Comparison of ENCODE assay signal across 13 mouse cellular contexts in the genomic region with DNA sequence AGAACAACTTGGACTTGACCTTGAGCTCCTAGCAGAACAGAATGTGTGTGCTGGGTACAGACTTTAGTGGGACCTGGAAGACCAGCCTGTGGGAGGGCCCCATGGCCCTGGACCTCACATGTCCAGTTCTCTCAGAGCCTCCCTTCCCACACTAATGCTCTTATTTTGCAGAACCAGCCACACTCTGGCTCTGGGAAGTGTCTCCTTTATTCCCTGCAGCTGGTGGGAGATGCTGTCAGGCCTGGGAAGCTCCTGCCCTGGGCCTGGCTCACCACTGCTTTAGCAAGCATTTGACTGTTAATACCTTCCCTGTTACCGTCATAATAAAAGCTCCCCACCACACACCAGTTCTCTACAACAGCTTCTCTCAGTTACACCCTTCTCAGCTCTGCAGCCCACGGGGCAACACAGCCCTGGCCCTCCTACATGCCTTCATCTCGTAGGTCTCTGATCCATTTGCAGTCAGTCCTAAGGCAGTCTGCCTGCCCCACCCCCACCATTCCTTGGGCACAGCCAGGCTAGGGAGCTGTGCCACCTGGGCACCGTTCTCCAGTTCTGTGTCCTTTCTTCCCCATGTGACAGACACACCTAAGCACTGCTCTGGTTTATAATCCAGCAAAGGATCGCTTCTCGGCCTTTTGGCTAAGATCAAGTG. TPM values are rescaled to one million over a fixed set of nuclear protein-coding genes. Genes with fewer than 3 reads are reported as not detected.
DNase-seq lines count a peak whose midpoint lies in the region; ATAC-seq and TF ChIP-seq lines count a peak whose summit lies in the region.
"Had no signal": no experiment of that assay in that cellular context is flagged by ENCODE, and none has a peak within 500 bp of the region (broad histone marks: within the 10 kb centered on the region; RNA-seq: fewer than 3 reads in every experiment).

No protein-coding gene starts in this region.

- WGBS in intestine, embryonic 14.5 days: 62% methylated on average over 6 of the region's 6 CpGs
- WGBS in intestine, embryonic 16.5 days: 68% methylated on average over 6 of the region's 6 CpGs
- 63% methylated on average over 6 of the region's 6 CpGs for WGBS in midbrain, postnatal 0 days
- 69% methylated on average over 6 of the region's 6 CpGs for WGBS in midbrain, embryonic 11.5 days

- peak; percentile 51 for DNase-seq in intestine, embryonic 14.5 days (ENCODE audit: low spot score)
- no peak for DNase-seq in midbrain, postnatal 0 days (ENCODE audit: low spot score)
- no peak for DNase-seq in midbrain, embryonic 11.5 days (ENCODE audit: low spot score, missing footprints)
- DNase-seq in cerebellum, postnatal 25 days: peak; percentile 76 to 85
- no peak for DNase-seq in thymus, adult 18-20 months
- no peak for DNase-seq in c-Kit-positive CD71-positive TER-119-positive erythroid progenitor cells, embryonic 14.5 days (ENCODE audit: low spot score)
- DNase-seq: adrenal gland, adult 8-10 months; thymus, postnatal 36 days had no signal

- H3K9me3 ChIP-seq in intestine, embryonic 14.5 days (ENCODE audit: control insufficient read depth, low read length): no peaks in the 10 kb centered on the region
- no peaks in the 10 kb centered on the region for H3K9me3 ChIP-seq in intestine, embryonic 16.5 days (ENCODE audit: control insufficient read depth, low read length)
- H3K9me3 ChIP-seq in midbrain, postnatal 0 days (ENCODE audit: low read length): no peaks in the 10 kb centered on the region
- H3K9me3 ChIP-seq in midbrain, embryonic 11.5 days (ENCODE audit: control insufficient read depth, low read length): no peaks in the 10 kb centered on the region
- H3K9me3 ChIP-seq: hindbrain, embryonic 15.5 days; limb, embryonic 10.5 days had no signal

- no peak overlapping the region for H3K4me2 ChIP-seq in intestine, embryonic 14.5 days (ENCODE audit: low read length)
- no peak overlapping the region for H3K4me2 ChIP-seq in intestine, embryonic 16.5 days (ENCODE audit: low read depth, low read length)
- H3K4me2 ChIP-seq in midbrain, postnatal 0 days (ENCODE audit: low read depth, low read length, poor library complexity, severe bottlenecking): no peak overlapping the region
- H3K4me2 ChIP-seq in midbrain, embryonic 11.5 days: no peak overlapping the region
- H3K4me2 ChIP-seq: hindbrain, embryonic 15.5 days had no signal

- H3K4me1 ChIP-seq in intestine, embryonic 14.5 days (replicated peaks; ENCODE audit: control insufficient read depth, insufficient read depth, low read length): no peaks in the 10 kb centered on the region
- H3K4me1 ChIP-seq in intestine, embryonic 16.5 days (ENCODE audit: control insufficient read depth, insufficient read depth, low read length): no peaks in the 10 kb centered on the region
- H3K4me1 ChIP-seq in midbrain, postnatal 0 days (ENCODE audit: insufficient read depth, low read length): no peaks in the 10 kb centered on the region
- H3K4me1 ChIP-seq in midbrain, embryonic 11.5 days (ENCODE audit: control insufficient read depth, insufficient read depth, low read length): no peaks in the 10 kb centered on the region
- H3K4me1 ChIP-seq: hindbrain, embryonic 15.5 days; megakaryocyte, embryonic 14.5 days had no signal

- H3K36me3 ChIP-seq in intestine, embryonic 14.5 days (ENCODE audit: control insufficient read depth, insufficient read depth, low read length): no peaks in the 10 kb centered on the region
- no peaks in the 10 kb centered on the region for H3K36me3 ChIP-seq in intestine, embryonic 16.5 days (ENCODE audit: control insufficient read depth, insufficient read depth, low read length)
- peaks cover 2% of the 10 kb centered on the region; the same call in 1 of the 2 replicates for H3K36me3 ChIP-seq in midbrain, postnatal 0 days (ENCODE audit: insufficient read depth, low read length)
- H3K36me3 ChIP-seq in midbrain, embryonic 11.5 days (ENCODE audit: control insufficient read depth, insufficient read depth, low read length): 0 out of 2 replicates have a peak, but pooled peaks cover 2% of the 10 kb centered on the region
- H3K36me3 ChIP-seq: limb, embryonic 10.5 days had no signal

- no peak for TF ChIP-seq CTCF in midbrain, postnatal 0 days (IDR thresholded peaks at IDR 0.05)

- H3K4me3 ChIP-seq in intestine, embryonic 14.5 days (ENCODE audit: low read depth, low read length): no peak overlapping the region
- no peak overlapping the region for H3K4me3 ChIP-seq in intestine, embryonic 16.5 days (ENCODE audit: low read length)
- no peak overlapping the region for H3K4me3 ChIP-seq in midbrain, postnatal 0 days (ENCODE audit: low read depth, low read length)
- H3K4me3 ChIP-seq in midbrain, embryonic 11.5 days (ENCODE audit: low read depth, low read length): no peak overlapping the region
- H3K4me3 ChIP-seq: hindbrain, embryonic 15.5 days; limb, embryonic 10.5 days; megakaryocyte, embryonic 14.5 days had no signal

- peak; percentile 43; the same call in 1 of the 2 replicates for ATAC-seq in intestine, embryonic 14.5 days (replicated peaks; ENCODE audit: low FRiP score, low TSS enrichment, low read depth)
- ATAC-seq in intestine, embryonic 16.5 days: no peak
- no peak for ATAC-seq in midbrain, postnatal 0 days (ENCODE audit: low FRiP score)
- no peak for ATAC-seq in midbrain, embryonic 11.5 days (ENCODE audit: low FRiP score)
- ATAC-seq: Patski had no signal

- no peak overlapping the region for H3K27ac ChIP-seq in intestine, embryonic 14.5 days (ENCODE audit: low read depth)
- no peak overlapping the region for H3K27ac ChIP-seq in intestine, embryonic 16.5 days (ENCODE audit: low read length)
- H3K27ac ChIP-seq in midbrain, postnatal 0 days (ENCODE audit: low read depth, low read length): no peak overlapping the region
- no peak overlapping the region for H3K27ac ChIP-seq in midbrain, embryonic 11.5 days (ENCODE audit: low read depth, low read length)
- H3K27ac ChIP-seq: hindbrain, embryonic 15.5 days; limb, embryonic 10.5 days had no signal

- H3K9ac ChIP-seq in intestine, embryonic 14.5 days (ENCODE audit: low read length): no peak overlapping the region
- H3K9ac ChIP-seq in intestine, embryonic 16.5 days (ENCODE audit: low read depth, low read length): no peak overlapping the region
- 0 out of 2 replicates have a peak overlapping the region, but pooled peaks have one; percentile 24 for H3K9ac ChIP-seq in midbrain, postnatal 0 days (replicated peaks; ENCODE audit: low read length, poor library complexity, severe bottlenecking)
- no peak overlapping the region for H3K9ac ChIP-seq in midbrain, embryonic 11.5 days (ENCODE audit: low read length)
- H3K9ac ChIP-seq: hindbrain, embryonic 15.5 days had no signal

- no peaks in the 10 kb centered on the region for H3K27me3 ChIP-seq in intestine, embryonic 14.5 days (replicated peaks; ENCODE audit: control insufficient read depth, insufficient read depth, low read length)
- H3K27me3 ChIP-seq in intestine, embryonic 16.5 days (replicated peaks; ENCODE audit: control insufficient read depth, insufficient read depth, low read length): no peaks in the 10 kb centered on the region
- no peaks in the 10 kb centered on the region for H3K27me3 ChIP-seq in midbrain, postnatal 0 days (ENCODE audit: insufficient read depth, low read length)
- no peaks in the 10 kb centered on the region for H3K27me3 ChIP-seq in midbrain, embryonic 11.5 days (ENCODE audit: control insufficient read depth, insufficient read depth, low read length)
- H3K27me3 ChIP-seq: hindbrain, embryonic 15.5 days; Patski had no signal

RNA-seq across cellular contexts. Expression of a gene that starts 12.3 kb away (rescaled TPM):
- polyA plus RNA-seq in intestine, embryonic 14.5 days (2014; fragmentation: Nextera tagmentation; extraction: Ambion mirVana): 31.7 and 33.0 TPM in 2 replicates
- polyA plus RNA-seq in intestine, embryonic 16.5 days (2015; fragmentation: Nextera tagmentation; extraction: Ambion mirVana): 18.4 and 21.7 TPM in 2 replicates
- total RNA-seq in midbrain, postnatal 0 days (2014; rRNA removed): 161 and 219 TPM in 2 replicates
- polyA plus RNA-seq in midbrain, postnatal 0 days (2015; fragmentation: Nextera tagmentation; extraction: Ambion mirVana): 54.5 and 60.6 TPM in 2 replicates
- polyA plus RNA-seq in midbrain, embryonic 11.5 days (2014; fragmentation: Nextera tagmentation; extraction: Ambion mirVana): 66.9 and 71.0 TPM in 2 replicates

RNA-seq across cellular contexts. Expression of a gene that starts 12.4 kb away (rescaled TPM):
- polyA plus RNA-seq in intestine, embryonic 14.5 days (2014; fragmentation: Nextera tagmentation; extraction: Ambion mirVana): 34.8 and 34.9 TPM in 2 replicates
- 62.4 and 69.8 TPM in 2 replicates for polyA plus RNA-seq in intestine, embryonic 16.5 days (2015; fragmentation: Nextera tagmentation; extraction: Ambion mirVana)
- 40.3 and 44.1 TPM in 2 replicates for total RNA-seq in midbrain, postnatal 0 days (2014; rRNA removed)
- 88.0 and 94.8 TPM in 2 replicates for polyA plus RNA-seq in midbrain, postnatal 0 days (2015; fragmentation: Nextera tagmentation; extraction: Ambion mirVana)
- 38.9 and 39.2 TPM in 2 replicates for polyA plus RNA-seq in midbrain, embryonic 11.5 days (2014; fragmentation: Nextera tagmentation; extraction: Ambion mirVana)

Comparison
In these comparisons a context has a peak if more than half of its experiments do, and no peak if none do; other contexts are left out.
1. DNase-seq: peak in intestine, embryonic 14.5 days (single experiment) and cerebellum, postnatal 25 days (2 of 2); none in midbrain, postnatal 0 days (single experiment), midbrain, embryonic 11.5 days (single experiment), thymus, adult 18-20 months (0 of 2) and c-Kit-positive CD71-positive TER-119-positive erythroid progenitor cells, embryonic 14.5 days (single experiment).